Mouse (Mus musculus) gastrocnemius, postnatal 4 days (tissue): ENCODE measurements around the gene Pdk1. TPM values are rescaled to one million over a fixed set of nuclear protein-coding genes. Genes with fewer than 3 reads are reported as not detected.

Experiments
- DNase-seq, 2 experiments: peaks; one replicate each; pipeline ENCODE4 v3.0.0; 2021 to 2022; ENCODE audit warnings: low spot score in 2 of 2, mixed read lengths in 2 of 2
- total RNA-seq, 2 experiments: library from RNA; stranded (reverse); gene quantifications; 2 replicates each; pipeline ENCODE4 v1.2.3; 2021

The Pdk1 gene
- total RNA-seq, 2 experiments from 2014 or later, result 54.3 to 56.0 TPM

DNA sequence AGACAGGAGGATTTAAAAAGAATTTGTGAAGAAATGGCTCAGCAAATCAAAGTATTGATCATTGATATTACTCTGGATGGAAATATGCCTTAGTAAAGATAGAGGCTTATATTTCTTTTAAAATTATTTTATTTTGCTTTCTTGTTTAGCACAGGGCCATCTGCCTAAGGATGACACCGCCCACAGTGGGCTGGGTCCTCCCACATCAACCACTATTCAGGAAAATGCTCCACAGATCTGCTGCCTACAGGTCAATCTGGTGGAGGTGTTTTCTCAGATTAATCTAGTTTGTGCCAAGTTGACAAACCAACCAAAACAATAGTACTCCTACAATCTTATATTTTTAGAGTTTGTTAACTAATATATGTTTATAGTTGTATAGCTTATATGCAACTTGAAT lies 63.7 kb downstream of the Pdk1 start:
- DNase-seq, result no peak

DNA sequence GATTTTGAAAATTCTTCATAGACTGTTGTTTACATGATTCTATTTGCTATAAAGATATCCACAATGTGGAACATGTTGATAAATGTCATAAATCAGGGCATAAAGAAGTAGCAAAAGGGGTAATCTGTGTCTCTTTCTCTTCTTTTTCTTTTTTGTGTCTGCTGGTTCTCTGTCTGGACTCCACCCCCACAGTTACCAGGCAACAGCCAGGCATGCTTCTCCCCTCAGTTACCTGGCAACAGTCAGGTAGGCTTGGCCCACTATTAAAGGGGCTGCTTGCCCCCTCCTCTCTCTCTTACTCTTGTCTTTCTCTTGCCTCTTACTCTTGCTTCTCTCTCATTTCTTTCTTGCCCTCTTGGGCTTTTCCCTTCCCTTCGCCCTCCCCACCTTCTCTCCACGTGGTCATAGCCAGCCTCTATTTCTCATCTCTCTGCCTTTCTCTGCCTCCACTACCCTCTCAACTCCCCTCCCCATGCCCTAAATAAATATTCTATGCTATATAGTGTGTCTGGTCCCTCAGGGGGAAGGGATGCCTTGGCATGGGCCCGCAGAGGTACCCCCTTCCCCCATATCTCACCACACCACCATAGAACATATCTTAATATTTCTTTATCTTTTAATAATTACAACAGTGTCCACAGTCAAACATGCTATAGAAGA lies 64.8 kb downstream of the Pdk1 start:
- DNase-seq, result no peak

DNA sequence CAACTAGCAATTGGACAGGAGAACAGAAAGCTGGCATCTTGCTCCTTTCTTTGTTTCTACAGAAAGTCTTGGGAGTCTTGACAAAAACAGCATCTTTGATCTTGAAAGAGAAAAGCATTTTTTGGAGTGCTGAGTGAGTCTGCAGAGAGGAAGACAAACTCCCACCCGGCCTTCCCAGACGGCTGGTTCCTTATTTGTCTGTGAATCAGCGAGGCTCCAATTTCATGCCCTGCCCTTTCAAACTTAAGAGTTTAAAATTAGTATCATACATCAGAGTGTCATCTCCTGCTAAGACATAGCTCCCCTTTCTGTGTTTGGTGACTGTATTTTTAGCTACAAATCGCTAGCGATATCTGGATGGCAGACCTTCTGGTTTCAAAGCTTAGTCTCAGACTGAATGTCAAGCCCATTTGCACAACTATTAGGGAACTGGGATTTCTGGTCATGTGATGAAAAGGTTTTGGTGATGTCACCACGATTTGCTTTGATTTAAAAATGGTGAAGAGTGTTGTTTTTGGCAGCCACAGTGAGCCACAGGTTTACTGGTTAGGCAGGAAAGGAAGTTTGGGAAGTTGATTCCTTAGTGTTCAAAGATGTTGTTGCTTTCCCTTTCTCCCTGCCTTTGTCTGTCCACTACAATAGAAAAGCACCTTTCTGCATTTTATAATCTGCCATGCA lies 65.8 kb downstream of the Pdk1 start:
- no peak for DNase-seq

DNA sequence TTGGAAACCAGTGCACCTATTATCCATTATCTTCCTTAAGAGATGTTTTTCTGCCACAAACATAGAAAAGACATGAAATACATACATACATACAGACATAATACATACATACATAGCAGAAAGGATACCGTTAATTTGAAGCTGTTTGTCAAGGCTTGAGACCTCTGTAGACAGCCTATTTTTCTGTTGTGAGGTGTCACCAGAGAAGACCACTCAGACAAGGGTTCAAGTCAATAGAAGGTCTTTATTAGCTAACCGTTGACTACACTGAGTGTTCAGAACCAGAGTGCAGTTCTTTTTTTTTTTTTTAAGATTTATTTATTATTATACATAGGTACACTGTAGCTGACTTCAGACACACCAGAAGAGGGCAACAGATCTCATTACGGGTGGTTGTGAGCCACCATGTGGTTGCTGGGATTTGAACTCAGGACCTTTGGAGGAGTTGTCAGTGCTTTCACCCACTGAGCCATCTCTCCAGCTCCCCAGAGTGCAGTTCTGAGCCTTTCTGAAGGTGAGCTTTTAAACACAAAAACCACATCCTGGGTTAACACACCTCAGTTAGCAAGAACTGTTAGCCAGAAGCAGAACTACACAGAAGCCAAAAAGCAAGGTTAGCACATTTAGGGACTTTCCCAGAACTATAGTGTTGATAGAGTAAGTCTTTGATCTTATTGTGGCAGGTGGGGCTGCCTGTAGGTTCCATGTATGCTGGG lies 68.1 kb downstream of the Pdk1 start:
- DNase-seq, result no peak

DNA sequence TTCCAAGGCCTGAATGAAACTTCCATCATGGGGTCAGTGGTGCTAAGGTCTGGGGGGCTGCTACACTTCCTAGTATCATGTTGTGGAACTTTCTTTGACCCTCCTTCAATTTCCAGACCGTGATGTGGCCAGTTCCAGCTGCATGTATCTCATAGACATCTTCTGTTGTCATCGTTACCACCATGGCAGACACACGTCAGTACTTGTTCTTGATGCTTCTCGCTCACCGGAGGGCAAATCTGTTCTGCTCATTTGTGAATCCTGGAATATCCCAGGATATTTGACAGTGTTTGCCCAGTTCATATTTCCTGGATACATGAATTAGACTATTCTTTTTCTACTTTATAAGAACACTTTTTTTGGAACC lies 68.7 kb downstream of the Pdk1 start:
- no peak for DNase-seq

DNA sequence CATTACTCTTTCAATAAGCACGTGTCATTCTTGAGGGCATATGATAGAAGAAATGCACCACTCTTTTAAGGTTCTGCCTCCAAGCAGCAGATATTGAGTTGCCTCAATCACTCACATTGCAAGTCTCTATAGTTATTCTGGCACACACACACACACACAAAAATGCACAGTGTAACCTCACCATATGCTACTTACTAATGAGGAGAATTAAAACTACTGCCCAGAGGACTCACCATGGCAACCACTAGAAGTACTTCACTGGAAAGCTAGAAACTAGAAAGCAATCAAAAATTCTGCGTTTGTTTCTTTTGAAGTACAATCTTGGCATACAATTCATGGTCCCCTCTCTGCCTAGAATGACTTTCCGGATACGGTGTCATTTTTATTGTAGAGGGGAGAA lies 78.2 kb downstream of the Pdk1 start:
- no peak for DNase-seq

Other genes starting within 250 kb of the Pdk1 start
- 10 to 100 TPM; 73.4 to 76.6 TPM for gene Itga6, start 127.6 kb upstream of the Pdk1 start, total RNA-seq
- 1 to 10 TPM; 5.8 to 6.1 TPM for gene Rapgef4, start 108.0 kb downstream of the Pdk1 start, total RNA-seq